Mouse (Mus musculus): ENCODE measurements at regions not wholly inside any gene's neighbourhood (a gene's known extent, or its start where the extent isn't known, plus 50 kb on each side); places are given as distances from the start of the nearest gene placed in this dataset.

DNA sequence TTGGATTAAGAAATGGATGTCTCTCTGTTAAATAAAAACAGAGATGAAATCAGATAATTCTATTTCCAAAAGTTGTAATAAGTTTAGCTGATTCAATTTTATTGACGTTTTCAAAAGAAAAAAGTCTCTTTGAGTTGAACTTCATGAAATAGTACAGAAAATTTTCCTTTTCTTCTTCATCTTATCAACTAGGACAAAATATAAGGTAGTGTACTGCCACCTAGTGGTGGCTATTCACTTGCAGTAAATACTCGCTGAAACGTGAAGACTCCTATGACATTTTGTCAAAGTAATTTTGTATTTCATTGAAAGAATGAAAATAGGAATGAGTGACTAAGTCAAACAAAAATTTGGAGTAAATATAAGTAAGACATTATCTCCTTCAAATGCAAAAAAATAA, 56.1 kb upstream of the Vwde start:
- TF ChIP-seq CTCF (conservative IDR thresholded peaks at IDR 0.05; ENCODE audit: low read length) (peak; percentile 69), NANOG (IDR thresholded peaks at IDR 0.05; ENCODE audit: borderline replicate concordance, low read length) (no peak), POU5F1 (IDR thresholded peaks at IDR 0.05; ENCODE audit: borderline replicate concordance, low read length) (no peak)
